Mouse (Mus musculus): ENCODE measurements around the gene Prss42.
A peak's percentile ranks its signal among the peaks of the same experiment; 100 is the strongest.

Prss42 gene

DNA sequence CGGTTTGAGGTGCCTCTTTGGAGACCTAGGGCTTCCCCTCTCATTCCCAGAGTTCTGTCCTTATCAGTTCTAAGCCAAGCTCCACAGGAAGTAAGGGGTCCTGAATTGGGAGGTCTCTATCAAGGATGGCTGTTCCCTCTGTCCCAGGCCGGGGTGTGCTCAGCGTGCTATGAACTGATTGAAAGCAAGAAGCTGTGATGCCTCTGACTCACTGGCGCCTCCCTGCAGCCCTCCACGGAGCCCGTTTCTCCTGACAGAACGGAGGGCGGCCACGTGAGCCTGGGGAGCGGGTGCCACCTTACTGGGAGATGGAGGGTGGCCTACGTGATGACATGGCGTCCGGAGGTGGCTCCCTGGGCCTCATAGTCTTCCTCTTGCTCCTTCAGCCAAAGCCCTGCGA lies at the start of gene Prss42:
Gene Prss42 (plus strand): TSS at position 301 of the 400 bp plus-strand sequence.
- DNase-seq (ENCODE audit: extremely low read depth, low read depth), result no peak

DNA sequence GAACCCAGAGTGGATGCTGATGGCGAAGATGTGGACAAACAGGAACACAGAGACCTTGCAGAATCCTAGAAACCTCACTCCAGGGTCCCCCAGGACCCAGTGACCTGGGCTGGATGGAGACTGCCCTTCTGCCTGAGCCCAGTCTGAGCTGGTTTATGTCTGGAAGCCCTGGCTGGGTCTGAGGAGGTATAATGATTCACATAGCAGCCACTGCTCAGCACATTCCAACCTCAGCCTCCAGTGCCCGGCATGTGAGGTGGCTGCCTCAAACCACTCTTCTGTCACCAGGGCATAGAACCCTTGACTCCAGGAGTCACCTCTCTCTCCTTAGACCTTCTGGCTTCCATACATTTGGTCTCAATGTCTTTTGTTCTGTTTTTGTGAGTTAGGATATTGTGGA lies 49.5 kb upstream of the Prss42 start:
- no peak for DNase-seq (ENCODE audit: extremely low read depth, low read depth)

DNA sequence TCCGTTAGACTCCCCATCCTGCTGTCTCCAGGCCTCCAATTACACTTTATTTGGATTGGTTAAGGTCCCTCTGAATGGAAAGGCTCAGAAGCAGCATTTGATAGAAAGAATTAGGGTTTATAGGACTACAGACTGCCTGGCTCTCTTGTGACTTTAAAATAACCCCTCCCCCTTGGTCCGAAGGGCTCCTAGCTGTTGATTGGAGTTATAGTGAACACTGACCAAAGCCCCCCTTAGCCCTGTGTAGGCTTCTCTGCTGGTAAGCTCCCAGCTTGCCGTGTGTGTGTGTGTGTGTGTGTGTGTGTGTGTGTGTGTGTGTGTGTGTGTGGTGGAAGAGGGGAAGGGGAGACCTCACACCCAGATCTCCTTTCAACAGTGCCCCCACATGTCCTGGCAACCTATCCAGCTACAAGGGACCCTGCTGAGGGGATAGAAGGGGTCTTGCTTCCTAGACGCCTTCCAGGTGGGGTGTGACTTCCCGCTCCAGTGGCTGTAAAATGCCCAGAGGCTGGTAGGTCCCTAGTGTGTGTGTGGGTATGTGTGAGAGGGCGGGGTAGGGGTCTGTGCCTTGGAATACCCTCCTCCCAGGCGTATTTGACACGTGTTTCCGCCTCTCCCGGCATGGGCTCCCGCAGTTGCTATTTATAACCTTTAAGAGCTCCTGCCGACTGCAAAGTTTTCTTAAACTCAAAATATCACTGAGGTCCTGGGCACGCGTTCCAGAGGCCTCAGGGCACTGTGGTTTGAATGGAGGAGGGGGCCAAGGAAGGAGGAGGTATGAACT lies 47.4 kb upstream of the Prss42 start:
- no peak for DNase-seq (ENCODE audit: extremely low read depth, low read depth)

DNA sequence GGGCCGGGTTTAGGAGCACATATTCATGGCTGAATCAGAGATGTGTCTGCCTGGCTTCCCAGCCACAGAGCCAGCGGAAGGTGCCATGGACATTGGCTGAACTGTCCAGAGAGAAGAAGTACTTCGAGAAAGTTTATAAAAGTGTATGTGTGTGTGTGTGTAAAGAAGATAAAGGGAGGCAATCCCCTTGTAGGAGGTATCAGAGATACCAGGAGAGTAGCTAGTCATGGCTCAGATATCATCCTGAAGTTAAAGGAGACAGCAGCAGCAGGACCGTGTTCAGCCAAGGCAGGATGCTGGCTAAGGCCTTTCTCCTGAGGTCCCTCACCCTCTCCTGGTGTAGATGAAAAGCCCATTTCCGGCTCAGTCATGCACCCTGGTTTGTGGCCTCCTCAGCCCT lies 46.6 kb upstream of the Prss42 start:
- DNase-seq (ENCODE audit: extremely low read depth, low read depth), result no peak

DNA sequence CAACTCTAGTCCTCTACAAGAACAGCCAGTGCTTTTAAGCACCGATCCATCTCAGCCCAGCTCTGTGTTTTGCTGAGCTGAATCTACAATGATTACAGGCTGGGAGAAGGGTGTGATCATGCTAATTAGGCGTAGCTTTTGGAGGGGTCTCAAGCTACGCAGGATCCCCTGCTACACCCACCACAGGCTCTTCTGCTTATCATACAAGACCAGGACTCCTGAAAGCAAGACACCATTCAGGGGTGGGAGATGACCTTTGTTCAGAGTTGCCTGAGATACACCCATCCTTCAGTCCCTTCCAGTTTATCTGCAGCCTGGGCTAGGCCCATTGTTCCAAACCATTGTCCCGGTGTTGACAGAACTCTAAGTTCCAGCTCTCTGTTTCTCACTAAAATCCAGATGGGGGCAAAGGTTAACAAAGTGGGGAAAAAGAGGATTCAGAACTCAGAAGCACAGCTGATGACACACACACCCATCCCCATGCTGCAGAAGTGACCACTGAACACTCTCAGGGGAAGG lies 45.0 kb upstream of the Prss42 start:
- no peak for DNase-seq (ENCODE audit: extremely low read depth, low read depth)

DNA sequence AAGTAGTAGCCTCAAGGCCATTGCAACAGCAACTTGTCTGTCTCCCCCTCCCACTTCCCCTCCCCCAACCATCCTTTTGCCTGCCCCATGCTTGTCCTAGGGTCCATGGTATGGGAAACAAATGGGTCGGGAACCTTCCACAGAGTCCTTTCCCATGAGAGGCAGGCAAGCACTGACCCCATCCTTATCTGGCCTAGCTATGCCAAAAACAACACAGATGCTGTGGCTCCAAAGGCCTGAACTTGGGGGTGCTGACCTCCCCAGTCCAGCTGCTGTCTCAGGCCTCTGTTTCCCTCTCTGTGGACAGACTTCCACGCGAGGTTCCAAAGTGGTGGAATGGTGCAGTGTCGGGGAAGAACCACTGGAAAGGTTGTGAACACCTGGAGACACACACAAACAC lies 44.2 kb upstream of the Prss42 start:
- DNase-seq (ENCODE audit: extremely low read depth, low read depth), result no peak

DNA sequence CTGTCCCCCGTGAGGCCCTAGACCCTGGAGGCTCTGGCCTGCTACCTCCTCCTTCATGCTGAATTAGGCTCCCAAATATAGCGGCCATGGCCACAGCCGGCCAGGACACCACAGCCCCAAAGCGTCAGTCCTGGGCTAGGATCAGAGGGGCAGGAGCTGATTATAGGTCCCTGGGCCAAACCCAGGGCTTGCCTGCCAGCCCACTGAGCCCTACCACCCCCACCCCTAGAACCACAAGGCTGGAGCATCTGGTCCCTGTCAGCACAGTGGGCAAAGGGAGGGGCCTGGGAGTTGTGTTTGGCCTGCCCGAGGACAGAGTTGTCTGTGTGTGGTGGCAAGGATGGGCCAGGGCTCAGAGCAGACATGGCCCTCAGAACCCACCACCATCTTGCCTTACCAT lies 40.1 kb upstream of the Prss42 start:
- DNase-seq (ENCODE audit: extremely low read depth, low read depth), result no peak

DNA sequence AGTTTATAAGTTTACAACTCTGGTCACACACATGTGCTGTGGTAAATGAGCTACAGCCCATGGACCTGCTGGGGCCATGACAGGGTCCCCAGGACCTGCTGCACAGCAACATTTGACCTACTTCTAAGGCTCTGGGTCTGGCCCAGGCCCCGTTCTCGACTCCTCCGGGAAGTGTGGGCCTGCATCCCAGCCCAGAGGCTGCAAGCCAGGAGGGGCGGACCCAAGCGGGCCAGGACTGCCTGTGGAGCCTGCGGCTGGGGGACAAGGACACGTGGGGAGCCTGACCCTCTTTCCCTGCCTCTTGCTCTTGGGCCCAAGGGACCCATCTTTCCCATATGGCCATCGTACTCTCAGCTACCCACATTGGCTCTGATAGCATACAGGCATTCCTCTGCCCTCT lies 39.4 kb upstream of the Prss42 start:
- DNase-seq (ENCODE audit: extremely low read depth, low read depth), result no peak

DNA sequence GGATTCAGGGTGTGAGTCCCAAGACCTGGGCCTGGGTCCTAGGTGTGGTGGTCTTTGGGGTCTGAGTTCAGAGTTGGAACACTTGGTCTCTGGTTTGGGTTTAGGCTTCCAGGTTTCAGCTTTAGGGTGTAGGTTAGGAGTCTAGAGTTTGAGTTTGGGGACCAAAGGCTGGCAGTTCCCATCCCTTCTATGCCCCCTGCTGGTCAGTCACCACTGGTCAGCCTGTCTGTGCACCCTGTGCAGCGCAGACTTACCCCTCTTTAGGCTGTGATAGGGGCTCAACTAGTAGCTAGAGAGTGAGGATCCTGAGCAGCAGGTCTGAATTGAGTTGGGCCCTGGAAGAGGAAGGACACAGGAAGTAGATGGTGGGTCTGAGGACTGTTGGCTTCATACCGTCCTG lies 38.7 kb upstream of the Prss42 start:
- no peak for DNase-seq (ENCODE audit: extremely low read depth, low read depth)

DNA sequence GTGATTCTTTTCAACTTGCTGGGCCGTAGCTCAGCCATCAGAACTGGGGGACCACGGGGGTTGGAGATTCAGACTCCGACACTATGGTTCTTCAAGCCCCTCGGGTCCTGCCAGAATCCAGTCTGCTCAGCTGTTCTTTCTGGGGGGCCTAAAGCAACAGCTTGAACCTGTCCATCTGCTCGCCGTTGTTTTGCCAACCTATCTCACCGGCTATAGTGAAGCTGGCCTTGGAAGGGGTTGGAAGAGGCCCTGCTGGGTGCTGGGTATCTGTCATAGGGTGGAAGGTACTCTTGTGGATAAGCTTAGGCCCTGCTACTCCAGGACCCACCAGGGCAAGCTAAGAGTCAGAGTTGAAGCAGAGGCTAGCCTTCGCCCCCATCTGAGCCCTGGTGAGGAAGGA lies 37.1 kb upstream of the Prss42 start:
- no peak for DNase-seq (ENCODE audit: extremely low read depth, low read depth)

DNA sequence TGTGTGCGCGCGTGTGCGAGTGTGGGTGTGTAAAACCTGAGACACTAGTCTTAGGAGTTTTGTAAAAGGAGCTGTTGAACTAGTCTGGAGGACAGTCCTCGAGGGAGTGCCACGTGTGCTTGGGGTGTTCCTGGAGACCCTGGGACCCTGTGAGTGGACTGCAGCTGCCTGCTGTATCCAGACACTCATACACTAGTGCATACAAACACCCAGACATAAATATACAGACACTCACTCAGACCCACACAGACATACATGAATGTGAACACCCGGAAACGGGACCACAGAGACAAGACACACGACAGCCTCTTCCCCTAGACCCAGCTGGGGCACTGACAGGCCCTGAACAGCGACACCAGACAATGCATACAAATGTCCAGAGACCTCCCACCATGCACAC lies 35.2 kb upstream of the Prss42 start:
- DNase-seq (ENCODE audit: extremely low read depth, low read depth), result no peak

DNA sequence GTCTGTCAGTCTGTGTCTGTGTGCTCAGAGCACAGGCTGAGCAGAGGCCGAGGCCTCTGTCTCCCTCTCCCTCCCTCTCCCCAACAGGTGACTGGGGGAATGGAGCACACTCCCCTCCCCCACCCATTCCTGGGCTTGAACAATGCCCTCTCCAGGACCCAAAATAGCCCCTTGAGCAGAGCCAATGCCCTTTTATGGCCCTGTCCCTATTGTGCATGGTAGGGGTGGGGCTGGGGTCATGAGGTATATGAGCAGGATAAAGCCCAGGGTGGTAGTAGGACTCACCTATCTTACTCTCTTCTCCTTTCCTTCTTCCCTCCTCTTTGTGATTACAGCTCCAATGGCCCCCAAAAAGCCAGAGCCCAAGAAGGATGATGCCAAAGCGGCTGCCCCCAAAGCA lies 34.6 kb upstream of the Prss42 start:
- DNase-seq (ENCODE audit: extremely low read depth, low read depth), result no peak

DNA sequence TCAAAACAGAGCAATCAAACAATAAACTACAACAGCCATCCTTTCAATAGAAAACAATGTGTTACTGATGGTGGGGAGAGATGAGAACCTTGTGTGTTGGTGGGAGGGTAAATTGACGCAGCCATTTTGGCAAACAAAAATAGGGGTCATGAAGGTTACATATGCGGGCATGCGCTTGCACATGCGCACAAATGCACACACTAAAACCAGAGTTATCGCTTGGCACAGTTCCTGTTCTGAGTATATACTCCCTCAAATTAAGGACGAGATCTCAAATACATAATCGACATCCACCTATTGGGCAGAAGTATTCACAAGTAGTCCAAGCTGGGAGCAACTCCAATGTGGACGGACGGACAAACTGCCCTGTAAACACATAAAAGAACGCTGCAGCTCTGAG lies 25.6 kb upstream of the Prss42 start:
- no peak for DNase-seq (ENCODE audit: extremely low read depth, low read depth)

DNA sequence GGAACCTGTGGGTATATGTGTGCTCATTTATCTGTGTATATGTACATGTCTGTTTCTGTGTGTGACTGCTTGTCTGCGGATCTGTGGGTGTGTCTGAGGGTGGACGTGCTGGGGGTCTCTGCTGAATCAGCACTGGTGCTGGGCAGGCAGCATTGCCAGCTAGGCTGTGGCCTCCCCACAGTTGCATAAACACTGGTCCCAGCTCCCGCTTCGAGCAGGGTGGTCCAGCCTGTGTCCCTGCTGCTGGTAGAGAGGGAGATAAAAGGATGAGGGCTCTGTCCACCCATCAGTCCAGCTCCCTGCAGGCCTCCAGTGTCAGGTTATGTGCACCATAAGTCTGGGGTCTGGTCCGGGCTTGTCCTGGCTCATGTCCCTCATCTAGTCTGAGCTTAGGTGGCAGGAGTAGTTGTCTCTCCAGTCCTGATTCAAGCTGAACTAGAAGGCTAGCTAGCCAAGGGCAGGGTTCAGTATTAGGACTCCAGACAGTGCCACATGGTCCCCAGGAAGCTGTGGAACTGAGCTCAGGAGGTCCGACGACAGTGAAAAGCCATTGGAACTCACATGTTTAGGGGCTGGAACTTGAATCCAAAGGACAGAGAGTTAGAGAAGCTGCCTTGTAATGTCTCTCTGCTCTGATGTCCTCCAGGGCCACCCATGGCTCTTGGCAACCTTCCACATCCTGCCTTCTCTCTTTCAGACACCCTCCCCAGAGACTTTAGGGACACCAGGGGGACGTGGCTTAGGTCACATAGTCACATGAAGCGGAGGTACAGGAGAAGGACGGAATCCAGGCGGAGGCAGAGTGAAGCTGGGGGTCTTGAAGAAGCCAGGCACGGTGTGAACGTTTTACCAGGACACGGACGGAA lies 23.3 kb upstream of the Prss42 start:
- no peak for DNase-seq (ENCODE audit: extremely low read depth, low read depth)

DNA sequence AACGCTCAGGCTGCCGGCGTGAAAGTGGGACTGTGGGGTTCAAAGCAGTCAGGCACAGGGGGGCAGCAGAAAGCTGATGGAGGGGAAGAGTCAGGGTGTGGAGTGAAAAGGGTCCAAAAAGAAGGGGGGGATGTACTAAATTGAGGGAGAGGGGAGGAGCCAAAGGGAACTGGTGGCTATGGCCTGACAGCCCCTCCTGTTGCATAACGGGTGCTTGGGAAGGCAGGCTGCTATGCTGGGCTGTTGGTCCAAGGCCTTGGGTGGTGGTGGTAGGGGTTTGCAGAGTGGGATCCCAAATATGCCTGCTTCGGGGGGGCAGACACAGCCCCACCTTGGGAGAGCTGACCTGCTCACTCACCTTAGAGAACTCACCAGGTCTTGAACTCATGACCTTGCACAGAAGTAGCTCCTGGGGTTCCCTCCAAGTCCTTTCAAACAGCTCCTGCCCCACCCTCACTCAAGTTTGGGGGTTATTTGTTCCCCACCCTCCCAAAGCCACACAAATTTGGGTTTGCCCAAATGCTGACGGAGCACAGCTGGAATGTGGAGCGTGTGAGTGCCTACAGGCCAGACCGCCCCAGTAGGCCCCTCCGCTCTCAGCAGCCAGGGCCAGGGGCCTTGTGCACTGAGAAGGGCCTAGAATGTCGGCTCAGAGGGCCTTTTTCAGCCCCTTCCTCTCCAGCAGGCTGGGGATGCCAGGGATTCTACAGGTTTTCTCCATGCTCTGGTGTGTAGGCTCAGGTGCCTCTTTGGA lies 22.5 kb upstream of the Prss42 start:
- DNase-seq (ENCODE audit: extremely low read depth, low read depth), result no peak

DNA sequence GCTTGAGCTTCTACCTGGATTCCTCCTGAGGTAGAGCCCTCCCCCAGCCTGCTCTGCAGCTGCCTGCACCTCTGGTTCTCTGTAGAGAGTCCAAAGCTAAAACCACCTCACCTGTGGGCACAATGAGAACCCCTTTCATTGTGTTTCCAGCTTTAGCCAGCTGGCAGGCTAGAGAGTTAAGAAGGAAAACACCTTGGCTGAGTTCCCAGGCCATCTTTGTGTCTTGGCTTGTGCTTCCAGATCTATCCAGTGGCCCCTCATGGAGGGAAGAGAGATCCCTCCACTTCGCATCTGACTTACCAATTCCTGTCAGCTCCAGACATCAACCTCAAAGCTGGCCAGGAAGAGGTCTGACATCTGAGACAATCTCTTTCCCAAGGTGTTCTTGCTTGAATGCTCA lies 19.9 kb upstream of the Prss42 start:
- no peak for DNase-seq (ENCODE audit: extremely low read depth, low read depth)

DNA sequence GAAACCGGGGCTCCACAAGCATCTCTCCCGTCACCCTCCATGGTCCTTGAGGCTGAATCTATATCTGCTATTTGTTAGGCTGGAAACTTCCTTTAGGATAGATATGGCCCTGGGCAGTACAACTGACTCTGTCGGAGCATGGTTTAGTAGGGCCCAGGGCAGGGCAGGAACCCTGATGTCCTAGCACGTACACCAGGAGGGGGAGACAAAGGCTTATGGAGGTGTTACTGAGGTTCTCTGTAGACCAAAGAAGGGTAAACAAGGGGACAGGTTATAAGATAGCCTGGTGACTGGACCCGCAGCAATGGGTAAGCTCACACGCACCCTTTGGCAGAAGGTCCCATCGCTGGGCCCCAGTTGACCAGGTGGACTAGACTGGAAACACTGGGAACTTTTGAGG lies 19.4 kb upstream of the Prss42 start:
- no peak for DNase-seq (ENCODE audit: extremely low read depth, low read depth)

DNA sequence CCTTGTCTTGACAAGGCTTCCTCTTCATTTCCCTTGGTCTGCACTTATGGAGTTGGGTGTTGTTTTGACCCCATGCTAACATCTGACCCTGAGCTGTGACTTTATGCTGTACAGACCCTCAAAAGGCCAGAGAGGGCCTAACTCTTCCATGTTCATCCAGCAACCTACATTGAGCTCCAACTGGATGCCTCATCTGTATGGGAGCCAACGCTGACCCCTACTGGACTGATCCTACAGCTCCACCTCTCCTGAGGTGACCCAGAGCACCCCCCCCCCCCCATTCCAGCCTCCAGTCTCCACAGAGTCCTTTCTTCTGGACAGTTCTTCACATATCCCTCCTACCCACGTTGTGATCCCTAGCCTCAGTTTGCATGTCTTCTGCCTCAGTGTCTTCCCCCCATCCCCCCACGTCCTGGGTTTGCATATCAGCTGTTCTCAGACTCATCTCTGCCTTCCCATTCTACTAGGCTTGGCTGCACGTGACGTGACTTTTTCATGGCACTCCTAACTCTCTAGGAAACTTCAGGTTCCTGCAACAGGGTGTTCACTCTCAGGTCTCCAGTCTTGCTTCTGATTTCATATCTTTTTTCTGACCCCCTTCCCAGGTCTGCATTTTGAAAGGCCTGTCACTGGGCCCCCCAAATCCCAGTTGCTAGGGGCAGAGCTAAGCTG lies 18.6 kb upstream of the Prss42 start:
- no peak for DNase-seq (ENCODE audit: extremely low read depth, low read depth)

DNA sequence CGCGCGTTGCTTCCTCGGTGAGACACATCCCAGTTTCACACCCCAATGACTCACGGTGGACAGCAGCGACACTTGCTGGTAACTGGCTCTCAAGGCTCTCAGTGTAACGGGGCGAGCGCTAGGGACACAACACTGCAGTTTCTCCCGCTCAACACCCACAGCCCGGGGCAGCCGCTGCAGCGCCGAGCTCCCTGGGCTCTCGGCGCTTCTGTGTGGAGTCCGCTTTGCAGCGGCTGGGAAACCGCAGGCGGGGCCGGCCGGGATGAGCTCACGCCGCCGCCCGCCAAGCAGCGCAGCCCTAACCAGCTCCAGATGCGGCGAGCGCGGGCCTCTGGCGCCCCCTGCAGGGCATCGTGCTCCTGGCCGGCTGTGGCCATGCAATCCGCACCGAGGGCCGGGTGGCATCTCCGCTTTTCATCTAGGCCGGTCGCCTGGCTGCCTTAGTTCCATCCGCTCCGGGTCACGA lies 16.7 kb upstream of the Prss42 start:
- peak; percentile 75 for DNase-seq (ENCODE audit: extremely low read depth, low read depth)

DNA sequence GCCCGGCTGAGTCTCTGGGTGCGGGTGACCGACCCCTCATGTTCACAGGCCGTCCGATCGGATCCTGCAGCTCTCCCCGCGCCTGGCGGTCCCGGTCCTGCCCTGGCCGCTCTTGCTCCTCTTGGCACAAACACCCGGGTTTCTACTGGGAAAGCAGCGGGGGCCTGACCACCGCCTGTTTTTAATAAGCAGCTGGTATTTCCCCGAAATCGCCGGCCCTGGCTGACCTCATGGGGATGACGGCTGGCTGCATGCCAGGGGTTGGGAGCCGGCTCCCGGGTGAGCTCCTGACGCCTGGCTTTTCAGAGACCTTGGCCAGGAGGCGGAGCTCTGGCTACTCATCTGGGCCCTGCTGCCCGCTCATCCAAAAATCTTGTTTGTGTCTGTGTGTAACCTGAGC lies 16.2 kb upstream of the Prss42 start:
- peak; percentile 15 for DNase-seq (ENCODE audit: extremely low read depth, low read depth)

DNA sequence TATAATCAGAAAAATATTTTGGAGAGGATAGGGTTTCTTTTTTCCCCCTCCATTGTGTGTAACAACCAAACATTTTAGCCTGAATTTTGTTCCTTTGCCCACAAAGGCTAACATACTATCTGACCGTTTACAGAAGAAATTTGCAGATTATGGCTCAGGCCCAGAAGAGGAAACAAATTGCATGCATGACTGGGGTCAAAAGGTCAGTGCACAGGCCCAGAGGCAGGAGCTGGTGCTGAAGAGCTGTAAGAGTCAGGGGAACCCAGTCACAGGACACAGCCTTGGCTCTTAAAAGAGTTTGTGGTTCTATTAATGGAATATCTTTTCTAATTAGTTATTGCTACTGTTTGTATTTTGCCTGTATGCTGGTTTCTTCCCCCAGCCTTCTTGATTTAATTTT lies 14.4 kb upstream of the Prss42 start:
- no peak for DNase-seq (ENCODE audit: extremely low read depth, low read depth)

All from MEL-GATA-1-ER (cell line).